Mouse (Mus musculus): ENCODE measurements around the gene Gm49776. TPM values are rescaled to one million over a fixed set of nuclear protein-coding genes. Genes with fewer than 3 reads are reported as not detected.
A peak's percentile ranks its signal among the peaks of the same experiment; 100 is the strongest.
"Not testable (repeated sequence)": the region's sequence is repeated elsewhere in the genome, so short reads cannot be mapped to it uniquely, and the experiment has no call there.

The Gm49776 gene
- total RNA-seq, 2 experiments from 2014 or later, result 0.86 TPM; not detected in 1

GRCm38 (mm10) chr16:18202061-18202460, 56.1 kb downstream of the Gm49776 start:
- DNase-seq, result no peak

- DNase-seq, result no peak
Observed at GRCm38 (mm10) chr16:18201620-18202019, 56.5 kb downstream of the Gm49776 start.

GRCm38 (mm10) chr16:18200062-18200461, 58.1 kb downstream of the Gm49776 start:
- DNase-seq, result no peak

GRCm38 (mm10) chr16:18198365-18199098, 59.6 kb downstream of the Gm49776 start:
- no peak for DNase-seq

- no peak for DNase-seq
Observed at GRCm38 (mm10) chr16:18197881-18198280, 60.2 kb downstream of the Gm49776 start.

GRCm38 (mm10) chr16:18195561-18195960, 62.6 kb downstream of the Gm49776 start:
- DNase-seq, result not testable (repeated sequence)

Small RNAs within 50 kb of the gene (microRNA-seq; reads per million reads assigned to microRNA genes)
- gene Gm24572 (not detected), gene Mir1306 (172 reads per million, percentile 57 among the genes with 10 or more reads in this experiment)

Other genes starting within 250 kb of the Gm49776 start
- 10 to 100 TPM; 55.4 to 85.3 TPM for gene Dgcr6, start 205.5 kb downstream of the Gm49776 start, total RNA-seq (2021)
- gene Prodh, start 168.1 kb downstream of the Gm49776 start, total RNA-seq (2021), result 10 to 100 TPM; 13.1 to 47.7 TPM
- gene Rtn4r, start 130.7 kb downstream of the Gm49776 start, total RNA-seq (2021), result under 1 TPM in 1 of 2 experiments, not detected in 1; 0.20 TPM
- not detected for gene Ccdc188, start 40.4 kb downstream of the Gm49776 start, total RNA-seq (2021)
- 10 to 100 TPM; 20.2 to 23.1 TPM for gene Zdhhc8, start 23.2 kb downstream of the Gm49776 start, total RNA-seq (2021)
- 10 to 100 TPM; 46.5 to 47.1 TPM for gene Trmt2a, start 9.6 kb downstream of the Gm49776 start, total RNA-seq (2021)
- gene Ranbp1, start 9.6 kb downstream of the Gm49776 start, total RNA-seq (2021), result 100 to 1,000 TPM; 137 to 164 TPM
- 10 to 100 TPM; 27.6 to 32.2 TPM for gene Dgcr8, start 30.9 kb upstream of the Gm49776 start, total RNA-seq (2021)
- gene Tango2, start 89.8 kb upstream of the Gm49776 start, total RNA-seq (2021), result 10 to 100 TPM; 31.9 to 43.7 TPM
- 10 to 100 TPM; 36.4 to 41.2 TPM for gene Arvcf, start 89.9 kb upstream of the Gm49776 start, total RNA-seq (2021)
- 10 to 100 TPM; 73.3 to 97.3 TPM for gene Txnrd2, start 168.1 kb upstream of the Gm49776 start, total RNA-seq (2021)
- 100 to 1,000 TPM; 193 to 249 TPM for gene Comt, start 168.5 kb upstream of the Gm49776 start, total RNA-seq (2021)
- gene Gnb1l, start 240.4 kb upstream of the Gm49776 start, total RNA-seq (2021), result 1 to 10 TPM; 4.9 to 5.9 TPM
- 1 to 10 TPM; 4.4 to 5.6 TPM for gene Rtl10, start 240.6 kb upstream of the Gm49776 start, total RNA-seq (2021)

Measured in adrenal gland, postnatal 36 days (tissue).